Mouse (Mus musculus): Measurements from ENCODE around the gene Gdnf.

Gene Gdnf

GRCm38 (mm10) chr15:7884181-7884580 lies 73.5 kb downstream of the Gdnf start:
- H3K27me3 ChIP-seq (ENCODE audit: control insufficient read depth, insufficient read depth, low read length, poor library complexity, severe bottlenecking) = no peaks in the 10 kb centered on the region
- DNase-seq (ENCODE audit: low read depth, low spot score) = no peak
- peaks cover 5% of the 10 kb centered on the region for H3K36me3 ChIP-seq (ENCODE audit: control insufficient read depth, insufficient read depth, low read length, poor library complexity, severe bottlenecking)

DNA sequence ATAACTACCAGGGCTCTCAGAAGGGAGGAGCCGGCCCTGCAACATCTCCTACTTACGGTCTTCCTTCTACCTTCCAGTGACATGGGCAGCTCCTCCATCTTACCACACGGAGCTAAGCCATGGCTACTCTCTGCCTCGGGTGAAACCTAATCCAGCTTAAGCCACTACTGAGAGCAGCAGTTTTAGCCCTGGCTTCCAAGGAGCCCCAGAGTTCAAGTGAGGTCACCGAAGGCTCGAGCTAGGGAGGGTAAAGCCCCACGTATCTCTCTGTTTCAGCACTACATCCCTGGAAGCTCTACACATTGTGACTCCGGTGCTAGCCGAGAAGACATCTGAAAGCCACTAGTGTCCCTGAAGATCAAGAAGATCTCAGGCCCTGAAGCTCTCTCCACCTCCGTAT lies 74.5 kb downstream of the Gdnf start:
- Histone ChIP-seq H3K36me3 (ENCODE audit: control insufficient read depth, insufficient read depth, low read length, poor library complexity, severe bottlenecking) (peaks cover 5% of the 10 kb centered on the region), H3K27me3 (ENCODE audit: control insufficient read depth, insufficient read depth, low read length, poor library complexity, severe bottlenecking) (no peaks in the 10 kb centered on the region)
- no peak for DNase-seq (ENCODE audit: low read depth, low spot score)

DNA sequence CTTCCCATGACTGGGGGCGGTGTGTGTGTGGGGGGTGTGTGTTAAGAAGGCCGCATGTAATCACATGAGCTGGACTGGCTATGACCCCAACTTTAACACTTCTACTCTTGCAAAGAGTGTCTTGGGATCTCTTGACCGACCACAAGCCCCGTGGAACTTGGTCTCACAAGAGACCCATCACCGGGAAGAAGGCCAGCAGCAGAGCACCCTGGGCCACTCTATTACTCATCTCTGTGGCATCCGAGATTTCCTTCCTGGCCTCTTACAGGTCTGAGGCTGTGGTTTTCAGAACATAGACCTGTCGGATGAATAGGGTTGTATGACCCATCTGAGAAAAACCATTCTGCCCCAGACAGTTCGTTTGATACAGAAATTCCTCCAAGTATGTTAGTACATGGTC lies 75.9 kb downstream of the Gdnf start:
- DNase-seq (ENCODE audit: low read depth, low spot score) = no peak
- peaks cover 5% of the 10 kb centered on the region for H3K36me3 ChIP-seq (ENCODE audit: control insufficient read depth, insufficient read depth, low read length, poor library complexity, severe bottlenecking)
- H3K27me3 ChIP-seq (ENCODE audit: control insufficient read depth, insufficient read depth, low read length, poor library complexity, severe bottlenecking) = no peaks in the 10 kb centered on the region
